Mouse (Mus musculus) liver, embryonic 14.5 days (tissue): ENCODE measurements at regions not wholly inside any gene's neighbourhood (a gene's known extent, or its start where the extent isn't known, plus 50 kb on each side); places are given as distances from the start of the nearest gene placed in this dataset.
"Not testable (repeated sequence)": the region's sequence is repeated elsewhere in the genome, so short reads cannot be mapped to it uniquely, and the experiment has no call there.

Experiments used
- CTCF ChIP-seq: IDR thresholded peaks from 2 replicates; pipeline ENCODE4 v1.5.1; 2016; ENCODE audit warnings: antibody characterized with exemption, low read depth, control low read depth
- EP300 ChIP-seq: IDR thresholded peaks from 2 replicates; pipeline ENCODE4 v1.6.1; 2016; ENCODE audit warnings: antibody characterized with exemption, low read depth

GRCm38 (mm10) chr8:34628221-34628620, 516.7 kb upstream of the Gm10131 start:
- TF ChIP-seq CTCF, EP300: not testable (repeated sequence)
